Mouse (Mus musculus) CH12.LX (cell line): ENCODE measurements around the gene Trit1.

ENCODE experiments used
- CTCF ChIP-seq, 2 experiments: IDR thresholded peaks in 1 of 2; conservative IDR thresholded peaks in 1 of 2; 2 replicates each; pipeline ENCODE4 v1.5.1; 2011 to 2012; ENCODE audit warnings: low read depth in 2 of 2, low read length in 2 of 2, improper control_type of control experiment in 1 of 2, inconsistent platforms in 1 of 2, mild to moderate bottlenecking in 1 of 2, moderate library complexity in 1 of 2
- ELF1 ChIP-seq: IDR thresholded peaks from 2 replicates; pipeline ENCODE4 v1.6.1; 2014; ENCODE audit warnings: low read depth, mild to moderate bottlenecking, inconsistent platforms, low read length, improper control_type of control experiment
- EP300 ChIP-seq: IDR thresholded peaks from 2 replicates; pipeline ENCODE4 v1.6.1; 2011; ENCODE audit warnings: low read length, improper control_type of control experiment
- MAFK ChIP-seq: IDR thresholded peaks from 2 replicates; pipeline ENCODE4 v1.6.1; 2011; ENCODE audit warnings: low read length, improper control_type of control experiment; ENCODE audit not compliant: insufficient replicate concordance
- POLR2A ChIP-seq: IDR thresholded peaks from 2 replicates; pipeline ENCODE4 v1.6.1; 2011; ENCODE audit warnings: low read depth, mild to moderate bottlenecking, improper control_type of control experiment, low read length
- POLR2AphosphoS2 ChIP-seq: IDR thresholded peaks from 2 replicates; pipeline ENCODE4 v1.6.1; 2011; ENCODE audit warnings: low read depth, low read length, improper control_type of control experiment
- TCF12 ChIP-seq: IDR thresholded peaks from 2 replicates; pipeline ENCODE4 v1.6.1; 2014; ENCODE audit warnings: low read depth, mild to moderate bottlenecking, inconsistent platforms, low read length, improper control_type of control experiment
- ZNF384 ChIP-seq: IDR thresholded peaks from 2 replicates; pipeline ENCODE4 v1.6.1; 2012; ENCODE audit warnings: low read depth, low read length, improper control_type of control experiment, inconsistent platforms

- TF ChIP-seq CTCF (conservative IDR thresholded peaks at IDR 0.05 in 1 of 2, IDR thresholded peaks at IDR 0.05 in 1 of 2; ENCODE audit: low read depth in 2 of 2, low read length in 2 of 2) (no peak), ELF1 (no peak), TCF12 (no peak), POLR2A (no peak), EP300 (no peak), POLR2AphosphoS2 (no peak), MAFK (peak; percentile 44; the same call in 1 of the 2 replicates), ZNF384 (no peak)
Measured at GRCm38 (mm10) chr4:123014501-123015282, 1.7 kb upstream of the Trit1 start.
